Mouse (Mus musculus) gastrocnemius, postnatal 14 days (tissue): ENCODE results near the gene Cd2bp2. TPM values are rescaled to one million over a fixed set of nuclear protein-coding genes. Genes with fewer than 3 reads are reported as not detected.
"Not testable (repeated sequence)": the region's sequence is repeated elsewhere in the genome, so short reads cannot be mapped to it uniquely, and the experiment has no call there.

ENCODE experiments used
- DNase-seq: peaks from one replicate; pipeline ENCODE4 v3.0.0; 2021; ENCODE audit warnings: mixed read lengths
- intact Hi-C: fragments of 180-260 bp; cut with DNase I; formaldehyde crosslinking; loops from one replicate; pipeline ENCODE4 v1.15.1; 2025; ENCODE audit warnings: low total_unique reads
- total RNA-seq, 2 experiments: library from RNA; stranded (reverse); gene quantifications; 2 replicates each; pipeline ENCODE4 v1.2.3; 2021

Gene Cd2bp2
- total RNA-seq, 2 experiments from 2014 or later: 30.0 to 32.0 TPM

DNA sequence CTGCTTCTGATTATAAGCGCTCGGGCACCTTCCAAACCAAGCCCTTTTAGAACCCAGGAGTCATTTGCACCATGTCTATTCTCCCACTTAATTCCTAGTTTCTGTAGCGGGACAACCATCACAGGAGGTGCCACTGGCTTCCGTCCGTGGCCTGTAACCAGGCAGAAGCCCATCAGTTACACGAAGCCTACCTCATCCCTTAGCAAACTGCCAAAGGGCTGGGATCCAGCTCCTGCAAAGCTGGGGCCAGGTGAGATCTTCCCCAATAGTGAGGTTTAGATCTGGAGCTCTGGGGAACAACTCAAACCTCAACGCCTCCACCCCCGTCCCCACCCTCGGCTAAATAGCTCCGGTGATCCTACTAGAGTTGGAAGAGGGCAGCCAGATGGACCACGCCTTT lies 634 bp upstream of the Cd2bp2 start:
- intact Hi-C loops: no loop called here
- DNase-seq: no peak

DNA sequence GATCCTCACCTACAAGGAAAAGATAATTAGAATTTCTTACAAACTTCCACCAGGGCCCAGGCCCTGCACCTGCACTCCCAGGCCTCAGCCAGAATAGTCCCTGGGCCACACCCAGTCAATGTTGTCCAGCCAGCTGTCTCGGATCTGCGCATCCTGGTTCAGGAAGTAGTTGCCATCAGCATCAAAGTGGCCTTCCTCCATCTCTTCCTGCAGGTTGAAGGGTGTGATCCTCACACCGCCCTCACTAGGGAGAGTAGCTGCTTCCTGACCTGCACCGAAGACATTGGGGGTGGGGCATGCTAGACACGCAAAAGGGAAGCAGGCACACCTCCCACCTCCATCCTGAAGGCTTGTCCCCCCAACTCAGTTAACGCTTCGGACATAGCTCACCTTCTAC lies 1.2 kb downstream of the Cd2bp2 start:
- no peak for DNase-seq
- intact Hi-C loops: no loop called here

DNA sequence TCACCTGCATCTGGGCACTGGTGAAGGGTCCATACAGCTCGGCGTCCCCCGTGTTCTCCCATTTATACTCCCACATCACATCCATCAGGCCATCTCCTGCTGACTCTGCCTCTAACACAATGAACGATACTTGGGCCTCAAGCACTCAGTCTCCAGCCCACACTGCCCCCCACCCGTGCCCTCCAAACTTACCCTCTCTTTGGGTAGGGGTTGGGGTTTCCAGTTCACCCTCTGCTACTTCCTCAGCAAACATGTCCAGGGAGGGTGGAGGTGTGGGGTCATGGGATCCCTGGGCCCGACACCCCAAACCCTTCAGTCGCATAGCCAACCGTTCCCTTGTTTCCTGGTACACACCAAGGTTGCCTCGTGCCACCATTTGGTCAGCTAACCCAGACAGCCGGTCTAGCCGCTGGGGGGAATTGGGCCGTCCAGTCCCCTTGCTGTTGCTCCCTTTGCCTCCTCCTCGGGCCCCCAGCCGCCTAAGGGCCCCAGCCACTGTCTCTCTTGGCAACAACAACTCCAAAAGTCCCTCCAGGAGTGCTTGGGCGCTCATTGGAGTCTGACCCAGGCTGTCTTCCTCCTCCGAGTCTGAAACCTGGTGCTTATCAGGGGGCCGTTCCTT lies 1.7 kb downstream of the Cd2bp2 start:
- intact Hi-C loops: no loop called here
- no peak for DNase-seq

DNA sequence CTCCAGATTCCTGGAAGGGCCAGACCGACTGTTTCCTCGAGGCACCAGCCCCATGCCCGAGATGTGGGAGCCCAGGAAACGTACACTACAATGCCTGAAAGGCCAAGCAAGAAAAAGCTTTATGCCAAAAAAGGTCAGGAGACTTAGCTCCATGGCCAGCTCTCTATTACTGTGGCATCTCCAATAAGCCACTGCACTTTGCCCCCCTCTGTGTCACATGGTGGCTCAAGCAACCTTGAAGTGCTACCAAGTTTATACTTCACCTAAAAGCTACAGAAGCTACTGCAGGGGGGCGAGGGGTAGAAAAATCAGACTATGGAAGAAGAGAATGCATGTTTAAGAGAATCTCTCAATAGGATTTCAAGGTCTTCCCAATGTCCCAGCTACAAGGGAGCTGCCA lies 2.9 kb downstream of the Cd2bp2 start:
- intact Hi-C loops: no loop called here
- no peak for DNase-seq

DNA sequence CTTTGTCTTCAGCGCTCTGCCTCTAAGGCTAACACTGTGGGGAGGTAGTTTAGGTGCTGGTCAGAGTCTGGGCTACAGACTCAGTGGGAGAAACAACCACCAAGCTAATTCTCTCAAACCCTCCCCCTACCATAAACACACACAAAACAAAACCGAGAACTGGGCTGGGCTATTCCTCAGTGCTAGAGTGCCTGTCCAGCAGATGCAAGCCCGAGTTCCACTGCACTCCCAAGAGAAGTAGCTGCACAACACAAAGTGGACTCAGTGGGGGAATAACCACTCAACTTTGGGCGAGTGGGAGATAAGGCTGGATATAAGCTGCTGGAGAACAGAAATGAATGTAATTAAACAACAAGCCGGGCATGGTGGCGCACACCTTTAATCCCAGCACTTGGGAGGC lies 5.2 kb downstream of the Cd2bp2 start:
- DNase-seq: no peak
- intact Hi-C loops: no loop called here

DNA sequence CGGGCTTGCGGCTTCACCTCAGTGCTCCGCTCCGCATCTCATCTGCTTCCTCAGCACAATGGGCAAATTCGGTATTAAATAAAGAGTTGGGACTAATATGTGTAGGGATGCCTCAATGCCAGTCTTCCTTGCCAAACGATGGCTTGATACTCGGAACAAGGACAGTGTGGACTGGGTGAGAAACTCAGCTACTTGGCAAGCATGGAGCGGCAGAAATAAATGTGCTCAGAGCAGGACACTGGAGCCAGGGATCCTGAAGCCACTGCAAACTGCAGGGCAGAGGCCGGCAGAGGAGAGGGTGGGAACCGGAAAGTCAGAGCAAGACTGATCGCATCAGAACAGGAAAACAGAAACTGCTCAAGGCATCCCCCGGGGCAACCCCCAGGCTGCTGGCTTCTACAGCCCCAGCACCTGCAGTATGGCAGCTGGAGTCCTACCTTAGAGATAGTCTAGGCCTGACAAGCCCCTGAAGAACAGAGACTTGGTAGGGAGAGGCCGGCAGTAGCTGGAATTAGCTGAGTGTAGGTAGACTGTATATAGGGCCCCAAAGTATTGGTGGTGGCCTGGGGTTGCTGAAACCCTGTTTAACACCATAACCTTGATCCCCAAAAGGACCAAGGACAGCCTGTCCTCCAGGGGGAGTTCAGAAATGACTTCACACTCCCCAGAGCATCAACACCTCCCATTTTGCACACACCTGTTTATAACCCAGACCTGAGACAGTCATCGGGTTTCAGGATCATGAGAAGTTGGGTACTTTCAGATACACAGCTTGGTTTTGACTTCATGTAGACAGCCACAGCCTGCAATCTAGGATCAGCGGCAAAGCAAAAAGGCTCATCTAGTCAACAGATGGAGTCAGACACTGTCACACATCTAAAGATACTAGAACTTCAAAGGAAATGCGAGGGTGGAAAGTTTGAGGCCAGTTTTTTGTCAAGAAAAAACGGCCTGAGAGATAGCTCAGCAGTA lies 7.3 kb downstream of the Cd2bp2 start:
- intact Hi-C loops: no loop called here
- no peak for DNase-seq

DNA sequence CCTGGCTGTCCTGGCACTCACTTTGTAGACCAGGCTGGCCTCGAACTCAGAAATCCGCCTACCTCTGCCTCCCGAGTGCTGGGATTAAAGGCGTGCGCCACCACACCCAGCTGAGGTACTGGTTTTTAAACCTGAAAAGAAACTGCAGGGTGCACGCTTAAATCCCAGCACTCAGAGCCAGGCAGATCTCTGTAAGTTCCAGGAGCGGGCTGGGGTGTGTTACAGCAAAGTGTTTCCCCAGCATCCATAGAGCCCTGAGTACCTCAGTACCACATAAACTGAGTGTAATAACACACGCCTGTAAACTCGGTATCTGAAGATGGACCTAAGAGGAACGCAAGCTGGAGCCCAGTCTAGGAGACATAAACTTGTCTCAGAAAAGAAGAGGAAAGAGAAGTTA lies 8.5 kb downstream of the Cd2bp2 start:
- no peak for DNase-seq
- intact Hi-C loops: no loop called here

DNA sequence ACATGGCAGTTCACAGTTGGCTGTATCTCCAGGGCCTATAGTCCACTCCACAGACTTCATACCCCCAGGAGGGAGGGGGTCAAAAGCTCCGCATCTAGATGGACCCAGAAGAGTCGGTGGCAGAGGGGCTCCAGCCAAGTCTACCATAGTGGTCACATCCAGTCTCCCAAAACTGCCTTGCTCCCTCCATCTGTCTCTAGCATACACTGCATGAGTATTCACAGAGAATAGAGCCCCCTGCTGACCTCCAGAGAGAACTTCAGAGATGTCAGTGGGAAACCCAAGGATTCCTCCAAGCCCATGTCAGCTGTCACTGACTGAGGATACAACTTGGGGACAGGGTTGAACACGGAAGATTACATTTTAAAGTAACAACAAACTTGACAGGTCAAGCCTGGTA lies 10.2 kb downstream of the Cd2bp2 start:
- DNase-seq: no peak
- intact Hi-C loops: no loop called here

DNA sequence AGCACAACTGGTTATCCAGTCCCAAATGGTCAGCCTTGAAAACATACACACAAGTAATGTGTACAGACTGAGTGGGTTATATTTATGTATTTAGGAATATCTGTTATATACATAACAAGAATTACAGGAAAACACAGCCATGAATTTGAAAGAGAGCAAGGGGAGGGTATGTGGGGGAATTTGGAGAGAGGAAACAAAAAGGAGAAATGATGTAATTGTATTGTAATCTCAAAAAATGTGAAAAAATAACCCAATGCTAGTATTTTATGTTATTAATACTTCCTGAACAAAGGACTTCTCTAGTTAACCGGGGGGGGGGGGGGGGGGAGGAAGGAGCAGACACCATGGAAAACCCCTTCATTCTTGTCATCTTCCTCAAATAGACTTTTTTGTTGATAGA lies 11.1 kb downstream of the Cd2bp2 start:
- intact Hi-C loops: loop anchor here (5.0 kb wide), 1 partner anchor 52 kb away; no protein-coding TSS in a partner anchor
- DNase-seq: no peak

DNA sequence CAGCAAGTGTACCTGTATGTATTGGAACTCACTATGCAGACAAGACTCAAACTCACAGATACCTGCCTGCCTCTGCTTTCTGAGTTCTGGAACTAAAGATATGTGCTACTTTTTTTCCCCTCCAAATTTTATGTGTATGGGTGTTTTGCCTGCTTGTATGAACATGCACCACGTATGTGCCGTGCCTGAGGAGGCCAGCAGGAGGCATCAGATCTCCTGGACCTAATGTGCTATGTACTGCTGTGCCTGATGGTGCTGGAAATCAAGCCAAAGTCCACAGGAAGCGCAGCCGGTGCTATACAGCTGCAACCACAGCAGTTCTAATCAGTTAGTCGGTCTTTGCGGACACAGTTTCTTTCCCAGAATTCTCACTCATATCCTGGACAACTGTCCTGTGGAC lies 12.0 kb downstream of the Cd2bp2 start:
- DNase-seq: no peak
- intact Hi-C loops: loop anchor here (5.0 kb wide), 1 partner anchor 52 kb away; no protein-coding TSS in a partner anchor

DNA sequence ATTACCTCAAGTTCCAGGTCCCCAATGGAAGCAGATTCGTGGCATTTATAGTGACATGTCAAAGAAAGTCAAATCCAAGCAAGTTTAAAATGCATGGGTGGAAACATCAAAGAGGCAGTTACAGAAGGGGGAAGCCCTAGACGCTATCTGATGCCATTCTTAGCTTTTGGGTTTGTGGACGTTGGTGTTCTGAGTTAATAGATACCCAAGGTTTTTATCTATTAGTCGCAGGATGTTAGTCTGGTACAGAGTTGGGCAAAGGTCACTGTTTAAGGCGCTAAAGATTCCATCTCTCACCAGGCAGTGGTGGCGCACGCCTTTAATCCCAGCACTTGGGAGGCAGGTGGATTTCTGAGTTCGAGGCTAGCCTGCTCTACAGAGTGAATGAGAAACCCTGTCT lies 12.5 kb downstream of the Cd2bp2 start:
- DNase-seq: no peak
- intact Hi-C loops: loop anchor here (5.0 kb wide), 1 partner anchor 51 kb away; no protein-coding TSS in a partner anchor

DNA sequence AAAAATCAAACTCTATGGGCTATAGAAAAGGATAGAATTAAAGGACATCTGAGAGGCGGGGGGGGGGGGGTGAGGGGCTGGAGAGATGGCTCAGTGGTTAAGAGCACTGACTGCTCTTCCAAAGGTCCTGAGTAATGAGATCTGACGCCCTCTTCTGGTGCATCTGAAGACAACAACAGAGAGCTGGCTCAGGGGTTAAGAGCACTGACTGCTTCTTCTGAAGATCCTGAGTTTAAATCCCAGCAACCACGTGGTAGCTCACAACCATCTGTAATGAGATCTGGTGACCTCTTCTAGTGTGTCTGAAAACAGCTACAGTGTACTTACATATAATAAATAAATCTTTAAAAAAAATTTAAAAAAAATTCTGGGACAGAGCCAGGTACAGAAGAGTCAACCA lies 14.1 kb downstream of the Cd2bp2 start:
- intact Hi-C loops: loop anchor here (5.0 kb wide), 1 partner anchor 49 kb away; no protein-coding TSS in a partner anchor
- DNase-seq: not testable (repeated sequence)

DNA sequence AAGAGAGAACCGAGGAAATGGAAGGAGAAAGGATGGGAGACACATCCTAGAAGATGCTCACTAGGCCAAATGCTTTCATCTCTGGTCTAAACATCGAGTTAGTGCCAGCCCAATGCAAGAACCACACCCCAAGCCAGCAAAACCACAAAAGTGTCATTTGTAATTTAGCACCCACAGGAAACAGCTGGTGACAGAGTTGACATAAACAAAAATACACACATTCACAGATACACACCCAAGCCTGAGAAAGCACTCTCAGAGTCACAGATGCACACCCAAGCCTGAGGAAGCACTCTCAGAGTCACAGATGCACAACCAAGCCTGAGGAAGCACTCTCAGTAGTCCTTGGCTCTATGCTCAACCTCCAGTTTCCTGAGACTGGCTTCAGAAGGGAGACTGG lies 15.1 kb downstream of the Cd2bp2 start:
- no peak for DNase-seq
- intact Hi-C loops: loop anchor here (5.0 kb wide), 1 partner anchor 48 kb away; no protein-coding TSS in a partner anchor

DNA sequence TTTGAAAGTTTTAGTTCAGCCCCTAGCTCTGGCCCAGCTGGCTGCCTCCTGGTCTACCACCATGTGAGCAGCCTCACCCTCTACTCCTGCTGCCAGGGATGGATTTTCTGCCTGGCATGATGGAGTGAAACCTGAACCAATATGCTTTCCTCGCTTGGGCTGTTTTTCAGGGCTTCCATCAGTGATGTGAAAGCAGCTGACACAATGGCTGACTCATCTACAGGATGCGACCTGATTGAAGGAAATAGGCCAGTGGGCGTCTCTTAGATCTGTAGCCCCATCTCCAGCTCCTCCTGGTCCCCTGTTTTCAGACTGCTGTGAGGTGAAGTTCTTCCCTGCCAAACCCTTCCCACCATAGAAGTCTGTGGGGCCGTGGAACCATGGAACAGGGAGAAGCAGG lies 18.9 kb downstream of the Cd2bp2 start:
- DNase-seq: no peak
- intact Hi-C loops: no loop called here

DNA sequence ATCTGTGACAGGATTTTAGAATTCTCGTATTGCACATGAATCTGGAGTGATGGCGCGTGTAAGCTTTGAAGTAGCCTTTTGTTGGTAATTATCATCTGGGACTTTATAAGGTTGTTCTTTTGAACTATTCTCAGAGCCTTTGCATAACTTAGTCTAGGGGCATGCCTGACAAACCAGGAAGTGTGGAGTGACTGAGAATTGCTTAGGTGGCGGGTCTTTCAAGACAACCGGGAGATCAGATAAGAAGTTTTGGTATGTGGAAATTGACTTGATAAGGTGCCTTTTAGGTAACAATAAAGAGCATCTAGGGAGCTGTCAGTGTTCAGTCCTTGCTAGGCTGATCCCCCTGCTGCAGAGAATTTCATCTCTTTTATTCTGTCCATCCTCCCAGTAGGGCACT lies 29.3 kb downstream of the Cd2bp2 start:
- DNase-seq: no peak
- intact Hi-C loops: no loop called here

DNA sequence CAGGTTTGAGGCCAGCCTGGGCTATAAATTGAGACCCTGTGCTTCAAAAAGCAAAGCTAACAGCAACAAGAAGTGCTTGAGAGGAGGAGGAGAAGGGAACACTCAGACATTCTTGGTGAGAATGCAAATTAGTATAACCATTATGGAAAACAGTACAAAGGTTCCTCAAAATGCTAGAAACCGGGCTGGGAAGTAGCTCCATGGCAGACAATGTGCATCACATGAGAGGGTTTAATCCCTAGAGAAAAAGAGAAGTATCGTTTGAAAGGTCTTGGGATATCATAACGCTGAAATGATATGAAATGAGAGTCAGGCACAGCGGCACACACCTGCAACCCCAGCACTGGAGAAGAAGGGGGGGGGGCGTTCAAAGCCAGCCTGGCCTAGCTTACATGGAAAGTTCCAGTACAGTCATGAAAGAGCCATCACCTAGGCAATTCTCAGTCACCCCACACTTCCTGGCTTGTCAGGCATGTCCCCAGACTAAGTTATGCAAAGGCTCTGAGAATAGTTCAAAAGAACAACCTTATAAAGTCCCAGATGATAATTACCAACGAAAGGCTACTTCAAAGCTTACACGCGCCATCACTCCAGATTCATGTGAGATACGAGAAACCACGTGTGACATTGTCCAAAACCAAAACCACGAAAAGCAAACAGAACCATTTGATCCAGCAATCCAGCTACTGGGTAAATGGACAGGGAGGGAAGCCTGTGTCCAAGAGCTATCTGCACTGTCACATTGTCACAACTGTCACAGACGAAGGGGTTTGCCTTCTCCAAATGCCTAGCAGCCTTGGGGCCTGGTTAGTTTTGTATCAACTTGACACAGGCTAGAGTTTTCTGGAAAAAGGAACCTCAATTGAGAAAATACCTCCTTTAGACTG lies 30.0 kb downstream of the Cd2bp2 start:
- intact Hi-C loops: no loop called here
- DNase-seq: no peak

DNA sequence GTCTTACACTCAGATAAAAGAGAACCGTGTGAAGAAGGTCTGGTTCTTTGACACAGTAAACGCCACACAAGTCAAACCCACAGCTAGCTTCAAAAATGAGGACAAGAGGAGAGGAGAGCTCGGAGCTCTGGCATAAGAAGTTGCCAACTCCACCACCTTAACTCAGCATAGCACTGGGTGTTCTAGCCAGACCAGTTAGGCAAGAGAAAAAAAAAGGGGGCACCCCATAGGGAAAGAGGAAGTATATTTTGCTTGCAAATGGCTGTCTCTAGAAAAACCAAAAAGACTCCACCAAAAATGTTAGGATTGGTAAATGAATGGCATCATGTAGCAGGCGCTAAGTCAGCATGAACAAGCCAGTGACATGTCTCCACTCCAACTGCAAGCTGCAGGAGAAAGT lies 31.8 kb downstream of the Cd2bp2 start:
- intact Hi-C loops: no loop called here

DNA sequence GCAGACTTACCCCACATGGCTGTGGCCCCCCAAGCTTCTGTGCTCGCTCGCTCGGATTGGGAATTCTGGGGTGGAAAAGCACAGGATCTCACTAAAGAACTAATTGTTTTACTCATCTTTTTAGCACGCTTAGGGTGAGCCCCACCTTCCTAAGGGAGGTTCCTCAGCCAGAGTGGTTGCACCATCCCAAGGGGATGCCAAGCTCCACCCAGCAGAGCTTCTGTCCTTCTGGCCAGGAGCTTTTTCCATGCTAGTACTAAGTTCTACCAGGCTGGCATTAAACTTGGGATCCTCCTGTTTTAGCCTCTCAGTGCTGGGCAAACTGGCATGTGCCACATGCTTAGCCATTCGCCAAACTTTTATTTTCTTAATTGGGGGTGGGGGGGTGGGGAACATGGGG lies 33.3 kb downstream of the Cd2bp2 start:
- intact Hi-C loops: no loop called here

More for the DNA sequence above, 31.8 kb downstream of the Cd2bp2 start:
- no peak for DNase-seq

DNA sequence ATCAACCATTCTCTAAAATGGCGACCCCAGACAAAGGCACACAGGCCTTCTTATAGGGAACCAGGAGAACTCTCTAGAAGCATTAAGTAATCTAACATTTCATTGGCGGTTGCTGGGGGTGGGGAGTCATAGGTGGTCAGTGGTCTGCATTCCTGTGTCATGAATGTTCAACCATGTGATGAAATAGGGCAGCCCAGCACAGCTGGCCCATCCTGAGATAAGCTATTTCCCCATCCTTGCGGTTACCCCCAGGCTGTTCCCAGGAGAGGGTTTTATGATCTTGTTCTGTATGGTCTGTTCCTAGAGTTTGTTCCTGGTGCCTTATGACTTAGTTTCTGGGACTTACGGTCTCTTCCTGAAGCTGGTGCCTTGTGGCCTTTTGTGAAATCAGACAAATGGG lies 38.3 kb downstream of the Cd2bp2 start:
- intact Hi-C loops: no loop called here

More for the DNA sequence above, 33.3 kb downstream of the Cd2bp2 start:
- DNase-seq: no peak

DNA sequence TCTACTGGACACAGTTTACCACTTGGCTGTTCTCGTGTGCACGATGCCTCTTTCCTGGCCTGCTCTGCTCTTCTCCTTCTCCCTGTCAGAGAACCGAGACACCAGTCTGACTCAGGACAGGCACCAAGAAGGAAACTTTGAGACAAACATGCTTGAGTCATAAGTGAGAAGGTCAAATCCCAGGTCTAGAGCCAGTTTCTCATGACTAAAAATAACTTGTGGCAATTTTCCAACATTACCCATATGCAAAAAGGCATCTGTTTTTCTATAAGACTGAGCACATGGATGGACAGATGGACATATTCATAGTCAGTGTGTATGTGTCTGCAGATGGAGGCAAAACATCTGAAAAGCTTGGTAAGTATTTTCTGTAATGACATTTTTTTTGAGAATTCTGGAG lies 42.4 kb downstream of the Cd2bp2 start:
- no peak for DNase-seq
- intact Hi-C loops: no loop called here

More for the DNA sequence above, 38.3 kb downstream of the Cd2bp2 start:
- no peak for DNase-seq
